Mouse (Mus musculus): ENCODE measurements around the gene Ube3a. TPM values are rescaled to one million over a fixed set of nuclear protein-coding genes. Genes with fewer than 3 reads are reported as not detected.

Ube3a gene
- polyA plus RNA-seq, 1 experiment from 2014 or later, result 165 TPM

GRCm38 (mm10) chr7:59253373-59253772, 24.8 kb downstream of the Ube3a start:
- no peak for ATAC-seq (replicated peaks)
- Histone ChIP-seq H3K4me3 (no peak overlapping the region), H3K27ac (no peak overlapping the region), H3K4me2 (no peak overlapping the region), H3K36me3 (replicated peaks) (peaks cover 12% of the 10 kb centered on the region), H3K9ac (no peak overlapping the region), H3K4me1 (no peaks in the 10 kb centered on the region), H3K27me3 (replicated peaks) (no peaks in the 10 kb centered on the region), H3K9me3 (no peaks in the 10 kb centered on the region)
- WGBS, result 98% methylated on average over 2 of the region's 2 CpGs

- Histone ChIP-seq H3K9me3 (no peaks in the 10 kb centered on the region), H3K4me3 (no peak overlapping the region), H3K27ac (no peak overlapping the region), H3K4me1 (no peaks in the 10 kb centered on the region), H3K4me2 (no peak overlapping the region), H3K9ac (no peak overlapping the region), H3K36me3 (replicated peaks) (no peaks in the 10 kb centered on the region), H3K27me3 (replicated peaks) (no peaks in the 10 kb centered on the region)
- 91% methylated on average over 1 of the region's 1 CpGs for WGBS
- ATAC-seq (replicated peaks), result no peak
These were observed 37.0 kb downstream of the Ube3a start for GRCm38 (mm10) chr7:59265538-59265937.

GRCm38 (mm10) chr7:59271775-59272174, 43.2 kb downstream of the Ube3a start:
- 80% methylated on average over 4 of the region's 4 CpGs for WGBS
- Histone ChIP-seq H3K27ac (no peak overlapping the region), H3K4me1 (no peaks in the 10 kb centered on the region), H3K27me3 (replicated peaks) (no peaks in the 10 kb centered on the region), H3K9ac (no peak overlapping the region), H3K4me3 (no peak overlapping the region), H3K36me3 (replicated peaks) (peaks cover 8% of the 10 kb centered on the region; the same call in 1 of the 2 replicates), H3K9me3 (no peaks in the 10 kb centered on the region), H3K4me2 (no peak overlapping the region)
- no peak for ATAC-seq (replicated peaks)

GRCm38 (mm10) chr7:59312576-59312975, 84.0 kb downstream of the Ube3a start:
- WGBS, result 75% methylated on average over 1 of the region's 1 CpGs
- H3K4me3 ChIP-seq, result no peak overlapping the region
- no peak overlapping the region for H3K4me2 ChIP-seq
- H3K27ac ChIP-seq, result no peak overlapping the region
- ATAC-seq (replicated peaks), result no peak; the same call in 1 of the 2 replicates
- H3K9ac ChIP-seq, result no peak overlapping the region
- 0 out of 2 replicates have a peak, but pooled peaks cover 5% of the 10 kb centered on the region for H3K36me3 ChIP-seq (replicated peaks)
- no peaks in the 10 kb centered on the region for H3K4me1 ChIP-seq
- H3K9me3 ChIP-seq, result no peaks in the 10 kb centered on the region
- H3K27me3 ChIP-seq (replicated peaks), result no peaks in the 10 kb centered on the region

- 93% methylated on average over 1 of the region's 1 CpGs for WGBS
- Histone ChIP-seq H3K9ac (no peak overlapping the region), H3K4me1 (no peaks in the 10 kb centered on the region), H3K4me3 (no peak overlapping the region), H3K36me3 (replicated peaks) (no peaks in the 10 kb centered on the region), H3K27me3 (replicated peaks) (no peaks in the 10 kb centered on the region), H3K9me3 (no peaks in the 10 kb centered on the region), H3K4me2 (no peak overlapping the region), H3K27ac (no peak overlapping the region)
- ATAC-seq (replicated peaks), result no peak
These were observed 94.2 kb downstream of the Ube3a start for GRCm38 (mm10) chr7:59322759-59323158.
